8 mouse cellular contexts compared by ENCODE assay signal in the genomic region with DNA sequence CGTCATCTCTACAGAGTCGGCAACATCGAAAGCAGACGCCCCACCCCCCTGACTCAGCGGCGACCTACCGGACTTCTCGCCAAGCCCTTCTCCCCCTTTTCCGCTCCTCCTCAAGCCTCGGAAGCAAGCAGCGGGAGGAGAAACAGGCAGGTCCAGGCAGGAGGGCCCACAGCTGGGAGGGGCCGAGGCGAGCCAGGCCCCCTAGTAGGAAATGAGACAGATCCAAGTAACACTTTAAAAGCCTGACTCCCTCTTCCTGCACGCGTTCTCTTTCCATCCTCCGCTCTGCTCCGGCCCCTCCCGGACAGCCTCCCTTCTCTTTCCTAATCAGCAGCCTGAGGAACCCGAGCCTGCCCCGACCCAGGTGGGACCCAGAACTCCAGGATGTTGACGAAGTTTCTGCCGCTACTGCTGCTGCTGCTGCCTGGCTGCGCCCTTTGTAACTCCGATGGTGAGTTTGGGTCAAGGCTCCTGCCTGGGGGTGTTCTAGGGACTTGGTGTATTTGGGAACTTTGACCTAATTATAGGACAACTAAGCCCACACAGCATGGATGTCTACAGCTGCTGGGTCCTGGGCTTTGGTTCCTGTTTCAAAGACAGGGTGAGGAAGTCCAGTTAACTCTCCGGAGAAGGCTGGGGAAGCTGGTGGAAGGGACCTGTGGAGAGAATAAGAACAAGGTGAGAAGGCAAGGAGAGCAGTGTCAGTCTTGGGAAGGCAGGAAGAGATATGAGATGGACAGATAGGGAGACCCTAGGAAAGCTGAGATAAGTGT. TPM values are rescaled to one million over a fixed set of nuclear protein-coding genes. Genes with fewer than 3 reads are reported as not detected.
DNase-seq lines count a peak whose midpoint lies in the region; ATAC-seq lines count a peak whose summit lies in the region.

TSS of gene Procr (plus strand) at position 104 of the 773 bp plus-strand sequence.

- H3K27me3 ChIP-seq in heart, embryonic 16.5 days (ENCODE audit: control insufficient read depth, insufficient read depth, low read length): no peaks in the 10 kb centered on the region

- peaks cover 2% of the 10 kb centered on the region; the same call in 1 of the 2 replicates for H3K4me1 ChIP-seq in heart, embryonic 16.5 days (ENCODE audit: control insufficient read depth, insufficient read depth, low read length)

- H3K4me2 ChIP-seq in heart, embryonic 16.5 days (ENCODE audit: low read depth, low read length): peak within 1 kb of the TSS; percentile 91

- 3% methylated on average over 25 of the region's 25 CpGs for WGBS in heart, embryonic 16.5 days

- ATAC-seq in heart, embryonic 16.5 days (replicated peaks; ENCODE audit: extremely low read depth, insufficient read depth, low FRiP score): peak; percentile 87
- peak; percentile 75 for ATAC-seq in megakaryocyte, adult 5-6 weeks (ENCODE audit: poor library complexity, severe bottlenecking)

- intact Hi-C loops in left cerebral cortex, postnatal 4 days (cut with DNase I): no loop called here

- H3K27ac ChIP-seq in heart, embryonic 16.5 days (ENCODE audit: low read length): no peak within 1 kb of the TSS

- no peaks in the 10 kb centered on the region for H3K9me3 ChIP-seq in heart, embryonic 16.5 days (replicated peaks; ENCODE audit: control insufficient read depth, low read length)

- no peaks in the 10 kb centered on the region for H3K36me3 ChIP-seq in heart, embryonic 16.5 days (ENCODE audit: control insufficient read depth, insufficient read depth)

- H3K9ac ChIP-seq in heart, embryonic 16.5 days (ENCODE audit: low read length): peak within 1 kb of the TSS; percentile 65

- H3K4me3 ChIP-seq in heart, embryonic 16.5 days (ENCODE audit: low read length): peak within 1 kb of the TSS; percentile 53

- peak; percentile 5 for DNase-seq in left cerebral cortex, postnatal 4 days
- no peak for DNase-seq in left cerebral cortex, adult 9 months (ENCODE audit: low spot score in 2 of 2)
- DNase-seq in fibroblast of lung, adult 2 months (ENCODE audit: low read depth): peak; percentile 45
- peak; percentile 78 for DNase-seq in kidney, postnatal 14 days
- DNase-seq in urinary bladder, postnatal 14 days (ENCODE audit: low spot score): peak; percentile 61
- no peak for DNase-seq in adipocyte (ENCODE audit: low spot score)

RNA-seq across cellular contexts. Expression of gene Procr, which starts in this region (rescaled TPM):
- 1 to 10 TPM; 2.5 to 3.4 TPM for total RNA-seq in left cerebral cortex, postnatal 4 days (2021)
- polyA plus RNA-seq in heart, embryonic 16.5 days (2015; fragmentation: Nextera tagmentation; extraction: Ambion mirVana): 7.3 and 7.5 TPM in 2 replicates
- total RNA-seq in megakaryocyte, adult 5-6 weeks (2015): 0.83 TPM in 1 of 2 replicates, not detected in the other
- total RNA-seq in megakaryocyte, adult 5-6 weeks (2017): not detected in 2 replicates

Comparison
In these comparisons a context has a peak if more than half of its experiments do, and no peak if none do; other contexts are left out.
1. DNase-seq: peak in left cerebral cortex, postnatal 4 days (single experiment), fibroblast of lung, adult 2 months (single experiment), kidney, postnatal 14 days (single experiment) and urinary bladder, postnatal 14 days (single experiment); none in left cerebral cortex, adult 9 months (0 of 2) and adipocyte (single experiment).
2. Peak in ATAC-seq in megakaryocyte, adult 5-6 weeks; RNA of the gene not detected or under 1 TPM.